Mouse (Mus musculus) heart, embryonic 12.5 days (tissue): ENCODE measurements around the gene Brms1. TPM values are rescaled to one million over a fixed set of nuclear protein-coding genes. Genes with fewer than 3 reads are reported as not detected.
A peak's percentile ranks its signal among the peaks of the same experiment; 100 is the strongest.

Experiments used
- ATAC-seq: fragments of 200-750 bp; cut with Nextera tagmentation; 2 replicates; pipeline ENCODE4 v1.8.0; 2017; ENCODE audit warnings: moderate TSS enrichment, moderate library complexity; ENCODE audit not compliant: insufficient number of reproducible peaks, low FRiP score
- H3K27ac ChIP-seq: fragments of 300-500 bp; sonication (generic); 2 replicates; pipeline ENCODE4 v1.5.1; 2016; ENCODE audit warnings: mild to moderate bottlenecking, moderate library complexity; ENCODE audit not compliant: poor library complexity, severe bottlenecking
- H3K27me3 ChIP-seq: fragments of 300-500 bp; sonication (generic); replicated peaks from 2 replicates; pipeline ENCODE4 v1.6.1; 2016; ENCODE audit warnings: mild to moderate bottlenecking, moderate library complexity
- H3K36me3 ChIP-seq: fragments of 300-500 bp; sonication (generic); 2 replicates; pipeline ENCODE4 v1.6.1; 2016; ENCODE audit warnings: mild to moderate bottlenecking, moderate library complexity
- H3K4me1 ChIP-seq: fragments of 300-500 bp; sonication (generic); replicated peaks from 2 replicates; pipeline ENCODE4 v1.6.1; 2016; ENCODE audit warnings: mild to moderate bottlenecking
- H3K4me2 ChIP-seq: fragments of 300-500 bp; sonication (generic); 2 replicates; pipeline ENCODE4 v1.6.1; 2016; ENCODE audit warnings: mild to moderate bottlenecking, moderate library complexity
- H3K4me3 ChIP-seq: fragments of 300-500 bp; sonication (generic); 2 replicates; pipeline ENCODE4 v1.5.1; 2016; ENCODE audit warnings: mild to moderate bottlenecking
- H3K9ac ChIP-seq: fragments of 300-500 bp; sonication (generic); 2 replicates; pipeline ENCODE4 v1.6.1; 2016; ENCODE audit warnings: mild to moderate bottlenecking, moderate library complexity
- H3K9me3 ChIP-seq: fragments of 300-500 bp; sonication (generic); replicated peaks from 2 replicates; pipeline ENCODE4 v1.6.1; 2016; ENCODE audit warnings: mild to moderate bottlenecking, moderate library complexity
- WGBS: fragments of 180-500 bp; shearing (Covaris S2); methylation state at CpG from one replicate; pipeline ENCODE4 v1.1.7; 2016; 5-methylcytosine and 5-hydroxymethylcytosine counted together
- polyA plus RNA-seq: library from polyadenylated mRNA; unstranded; fragments of >200 nt; fragmentation: Nextera tagmentation; extraction: Ambion mirVana; gene quantifications from 2 replicates; pipeline ENCODE4 v1.2.1, GENCODE M21; 2016

Gene Brms1
- polyA plus RNA-seq, 1 experiment from 2014 or later = 28.3 TPM

DNA sequence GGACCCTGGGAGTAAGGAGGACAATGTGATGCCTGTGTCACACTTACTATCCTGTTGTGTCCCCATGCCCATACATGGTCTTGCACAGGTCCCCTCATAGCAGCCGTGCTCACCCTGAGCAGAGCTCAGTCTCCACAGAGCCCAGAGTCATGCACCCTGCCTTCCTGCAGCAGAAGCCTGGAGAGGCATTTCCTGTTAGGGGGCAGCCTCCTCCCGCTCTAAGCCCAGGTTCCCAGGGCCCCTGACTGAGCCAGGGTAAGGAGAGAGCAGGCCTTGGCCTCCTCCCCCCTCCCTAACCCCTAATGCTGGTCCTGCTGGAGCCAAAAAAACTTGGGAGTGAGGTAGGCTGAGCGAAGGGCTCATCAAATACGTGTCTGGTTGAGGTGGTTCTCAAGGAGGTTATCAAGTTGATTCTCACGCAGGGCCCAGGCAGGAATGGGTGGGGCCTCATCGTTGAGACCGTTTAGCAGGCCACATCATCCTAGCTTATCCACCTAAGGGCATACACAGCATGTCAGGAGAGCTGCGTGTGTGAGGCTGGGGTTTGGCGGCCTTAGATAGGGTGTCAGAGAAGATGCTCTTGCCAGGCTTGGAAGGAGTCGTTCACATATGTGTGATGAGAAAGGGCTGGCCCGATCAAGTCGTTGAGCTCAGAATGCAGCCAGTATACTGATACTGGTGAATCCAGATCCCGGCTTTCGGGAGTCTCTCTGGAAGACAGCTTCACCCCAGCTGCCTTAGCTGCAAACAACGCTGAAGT lies 26.1 kb downstream of the Brms1 start:
- ATAC-seq = peak; percentile 16; the same call in 1 of the 2 replicates
- Histone ChIP-seq H3K4me2 (peak overlapping the region; percentile 96), H3K9me3 (no peaks in the 10 kb centered on the region), H3K36me3 (no peaks in the 10 kb centered on the region), H3K27me3 (peaks cover 19% of the 10 kb centered on the region), H3K4me3 (peak overlapping the region; percentile 58), H3K27ac (peak overlapping the region; percentile 72), H3K4me1 (peaks cover 62% of the 10 kb centered on the region), H3K9ac (peak overlapping the region; percentile 46; the same call in 1 of the 2 replicates)
- WGBS = 6% methylated on average over 15 of the region's 15 CpGs

DNA sequence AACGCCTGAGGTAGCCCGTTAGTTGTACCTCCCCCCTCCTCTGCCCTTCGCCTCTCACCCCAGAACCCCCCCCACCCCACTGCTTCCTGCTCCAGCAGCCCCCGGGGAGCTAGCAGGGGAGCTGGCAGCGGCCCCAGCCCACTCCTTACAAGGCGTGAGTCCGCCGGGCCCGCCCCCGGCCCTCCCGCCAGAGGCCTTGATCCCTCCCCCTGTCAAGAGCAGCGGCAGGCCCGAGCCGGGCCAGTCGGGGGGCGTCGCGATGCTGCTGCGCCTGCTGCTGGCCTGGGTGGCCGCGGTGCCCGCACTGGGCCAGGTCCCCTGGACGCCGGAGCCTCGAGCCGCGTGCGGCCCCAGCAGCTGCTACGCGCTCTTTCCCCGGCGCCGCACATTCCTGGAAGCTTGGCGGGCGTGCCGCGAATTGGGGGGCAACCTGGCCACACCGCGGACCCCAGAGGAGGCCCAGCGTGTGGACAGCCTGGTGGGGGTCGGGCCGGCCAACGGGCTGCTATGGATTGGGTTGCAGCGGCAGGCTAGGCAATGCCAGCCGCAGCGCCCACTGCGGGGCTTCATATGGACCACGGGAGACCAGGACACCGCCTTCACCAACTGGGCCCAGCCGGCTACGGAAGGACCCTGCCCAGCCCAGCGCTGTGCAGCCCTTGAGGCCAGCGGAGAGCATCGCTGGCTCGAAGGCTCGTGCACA lies 26.9 kb downstream of the Brms1 start, which contains the start of gene Cd248:
Gene Cd248 (plus strand): TSS at position 212 of the 703 bp plus-strand sequence.
- Histone ChIP-seq H3K4me3 (peak within 1 kb of the TSS; percentile 58), H3K9ac (peak within 1 kb of the TSS; percentile 85), H3K27ac (peak within 1 kb of the TSS; percentile 72), H3K9me3 (no peaks in the 10 kb centered on the region), H3K27me3 (peaks cover 19% of the 10 kb centered on the region), H3K36me3 (no peaks in the 10 kb centered on the region), H3K4me2 (peak within 1 kb of the TSS; percentile 96), H3K4me1 (peaks cover 70% of the 10 kb centered on the region)
- 1% methylated on average over 55 of the region's 56 CpGs for WGBS
- peak; percentile 67 for ATAC-seq

DNA sequence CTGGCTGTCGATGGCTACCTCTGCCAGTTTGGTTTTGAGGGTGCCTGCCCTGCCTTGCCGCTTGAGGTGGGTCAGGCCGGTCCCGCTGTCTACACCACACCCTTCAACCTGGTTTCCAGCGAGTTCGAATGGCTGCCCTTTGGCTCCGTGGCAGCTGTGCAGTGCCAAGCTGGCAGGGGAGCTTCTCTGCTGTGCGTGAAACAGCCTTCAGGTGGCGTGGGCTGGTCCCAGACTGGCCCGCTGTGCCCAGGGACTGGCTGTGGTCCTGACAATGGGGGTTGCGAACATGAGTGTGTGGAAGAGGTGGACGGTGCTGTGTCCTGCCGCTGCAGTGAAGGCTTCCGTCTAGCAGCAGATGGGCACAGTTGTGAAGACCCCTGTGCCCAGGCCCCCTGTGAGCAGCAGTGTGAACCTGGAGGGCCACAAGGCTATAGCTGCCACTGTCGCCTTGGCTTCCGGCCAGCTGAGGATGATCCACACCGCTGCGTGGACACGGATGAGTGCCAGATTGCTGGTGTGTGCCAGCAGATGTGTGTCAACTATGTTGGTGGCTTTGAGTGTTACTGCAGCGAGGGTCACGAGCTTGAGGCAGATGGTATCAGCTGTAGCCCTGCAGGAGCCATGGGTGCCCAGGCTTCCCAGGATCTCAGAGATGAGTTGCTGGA lies 27.5 kb downstream of the Brms1 start:
- no peaks in the 10 kb centered on the region for H3K36me3 ChIP-seq
- H3K27ac ChIP-seq = no peak overlapping the region
- peak overlapping the region; percentile 58 for H3K4me3 ChIP-seq
- H3K27me3 ChIP-seq = peaks cover 20% of the 10 kb centered on the region
- H3K4me1 ChIP-seq = peaks cover 71% of the 10 kb centered on the region
- peak overlapping the region; percentile 85 for H3K9ac ChIP-seq
- no peaks in the 10 kb centered on the region for H3K9me3 ChIP-seq
- no peak for ATAC-seq
- 43% methylated on average over 21 of the region's 21 CpGs for WGBS
- H3K4me2 ChIP-seq = peak overlapping the region; percentile 96

DNA sequence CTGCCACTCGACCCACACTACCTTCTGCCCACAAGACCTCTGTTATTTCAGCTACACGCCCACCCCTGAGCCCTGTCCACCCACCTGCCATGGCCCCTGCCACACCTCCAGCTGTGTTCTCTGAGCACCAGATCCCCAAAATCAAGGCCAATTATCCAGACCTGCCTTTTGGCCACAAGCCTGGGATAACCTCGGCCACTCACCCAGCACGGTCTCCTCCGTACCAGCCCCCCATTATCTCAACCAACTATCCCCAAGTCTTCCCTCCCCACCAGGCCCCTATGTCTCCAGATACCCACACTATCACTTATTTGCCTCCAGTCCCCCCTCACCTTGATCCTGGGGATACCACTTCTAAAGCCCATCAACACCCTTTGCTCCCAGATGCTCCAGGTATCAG lies 28.3 kb downstream of the Brms1 start:
- Histone ChIP-seq H3K4me1 (peaks cover 70% of the 10 kb centered on the region), H3K36me3 (no peaks in the 10 kb centered on the region), H3K4me2 (peak overlapping the region; percentile 96), H3K4me3 (peak overlapping the region; percentile 58), H3K27ac (no peak overlapping the region), H3K9ac (peak overlapping the region; percentile 6; the same call in 1 of the 2 replicates), H3K9me3 (no peaks in the 10 kb centered on the region), H3K27me3 (peaks cover 28% of the 10 kb centered on the region)
- no peak for ATAC-seq
- WGBS = 80% methylated on average over 5 of the region's 5 CpGs

DNA sequence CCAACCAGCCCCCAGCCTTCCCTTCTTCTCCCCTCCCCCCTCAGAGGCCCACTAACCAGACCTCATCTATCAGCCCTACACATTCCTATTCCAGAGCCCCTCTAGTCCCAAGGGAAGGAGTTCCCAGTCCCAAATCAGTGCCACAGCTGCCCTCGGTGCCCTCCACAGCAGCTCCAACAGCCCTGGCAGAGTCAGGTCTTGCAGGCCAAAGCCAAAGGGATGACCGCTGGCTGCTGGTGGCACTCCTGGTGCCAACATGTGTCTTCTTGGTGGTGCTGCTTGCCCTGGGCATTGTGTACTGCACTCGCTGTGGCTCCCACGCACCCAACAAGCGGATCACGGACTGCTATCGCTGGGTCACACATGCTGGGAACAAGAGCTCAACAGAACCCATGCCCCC lies 28.8 kb downstream of the Brms1 start:
- no peaks in the 10 kb centered on the region for H3K9me3 ChIP-seq
- no peak overlapping the region; the same call in 1 of the 2 replicates for H3K4me3 ChIP-seq
- H3K4me2 ChIP-seq = peak overlapping the region; percentile 96
- peaks cover 32% of the 10 kb centered on the region for H3K27me3 ChIP-seq
- ATAC-seq = no peak
- peak overlapping the region; percentile 6 for H3K9ac ChIP-seq
- WGBS = 76% methylated on average over 7 of the region's 7 CpGs
- peaks cover 65% of the 10 kb centered on the region for H3K4me1 ChIP-seq
- no peak overlapping the region for H3K27ac ChIP-seq
- no peaks in the 10 kb centered on the region for H3K36me3 ChIP-seq

DNA sequence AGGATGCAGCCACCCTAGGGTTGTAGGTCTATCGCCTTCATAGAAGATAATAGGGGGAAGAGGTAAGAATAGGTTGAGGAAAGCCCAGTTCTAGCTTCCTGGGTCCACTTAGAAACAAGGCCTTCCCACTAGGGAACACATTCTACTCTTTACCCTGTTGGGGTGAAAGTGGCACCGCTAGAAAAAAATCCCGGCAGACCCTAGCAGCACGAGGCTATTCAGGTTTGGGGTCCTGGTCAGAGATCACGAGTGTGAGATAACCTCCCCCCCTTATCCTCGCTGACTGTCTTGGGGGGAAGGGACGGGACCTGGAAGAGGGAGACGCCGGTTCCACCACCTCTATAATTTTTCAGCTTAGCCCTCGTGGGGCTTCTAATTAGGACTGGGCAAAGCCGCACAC lies 29.9 kb downstream of the Brms1 start:
- Histone ChIP-seq H3K4me2 (peak overlapping the region; percentile 96), H3K27me3 (peaks cover 33% of the 10 kb centered on the region), H3K36me3 (no peaks in the 10 kb centered on the region), H3K4me1 (peaks cover 58% of the 10 kb centered on the region), H3K9ac (peak overlapping the region; percentile 27; the same call in 1 of the 2 replicates), H3K4me3 (peak overlapping the region; percentile 48), H3K27ac (peak overlapping the region; percentile 59), H3K9me3 (no peaks in the 10 kb centered on the region)
- ATAC-seq = no peak
- 12% methylated on average over 11 of the region's 11 CpGs for WGBS

DNA sequence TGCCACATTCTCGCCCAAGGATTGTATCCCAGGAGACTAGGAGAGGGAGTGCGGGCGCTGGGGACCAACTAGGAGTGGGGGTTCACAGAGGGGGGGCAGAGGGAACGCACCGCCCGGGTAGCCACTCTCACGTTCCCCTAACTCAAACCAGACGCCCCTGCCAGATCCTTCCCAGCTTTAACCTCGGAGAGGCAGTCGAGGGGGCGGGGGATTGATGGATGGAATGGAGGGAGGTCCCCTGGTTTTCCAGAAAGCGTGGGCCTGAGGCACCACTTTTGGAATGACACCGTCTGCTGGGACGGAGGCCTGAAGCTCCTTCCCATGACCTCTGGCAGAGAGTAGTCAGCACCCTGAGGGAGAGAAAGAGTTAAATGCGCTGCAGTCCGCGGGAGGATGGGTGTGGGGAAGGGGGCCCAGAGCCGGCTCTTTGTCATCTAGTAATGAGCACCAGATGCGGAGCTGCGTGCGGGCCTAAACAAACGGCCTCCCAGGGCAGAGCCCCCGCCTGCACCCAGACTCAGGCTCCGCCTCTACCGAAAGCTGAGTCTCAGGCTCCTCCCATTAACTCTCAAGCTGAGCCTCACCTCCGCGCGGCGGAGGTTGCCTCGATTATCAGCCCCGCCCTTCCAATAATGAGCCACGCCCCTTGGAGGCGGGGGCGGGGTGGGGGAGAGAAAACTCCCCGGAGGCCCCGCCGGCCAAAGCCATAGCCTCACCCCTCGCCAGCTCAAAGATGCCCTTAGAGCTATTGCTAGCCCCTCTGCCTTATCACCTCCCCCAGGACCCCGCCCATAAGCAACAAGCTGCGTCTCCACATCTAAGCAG lies 30.6 kb downstream of the Brms1 start:
- H3K9me3 ChIP-seq = no peaks in the 10 kb centered on the region
- WGBS = under 1% methylated on average over 40 of the region's 40 CpGs
- H3K9ac ChIP-seq = peak overlapping the region; percentile 27
- H3K27ac ChIP-seq = peak overlapping the region; percentile 59
- H3K4me3 ChIP-seq = peak overlapping the region; percentile 48
- peaks cover 33% of the 10 kb centered on the region for H3K27me3 ChIP-seq
- ATAC-seq = peak; percentile 79
- H3K4me1 ChIP-seq = peaks cover 57% of the 10 kb centered on the region
- peak overlapping the region; percentile 96 for H3K4me2 ChIP-seq
- H3K36me3 ChIP-seq = no peaks in the 10 kb centered on the region

DNA sequence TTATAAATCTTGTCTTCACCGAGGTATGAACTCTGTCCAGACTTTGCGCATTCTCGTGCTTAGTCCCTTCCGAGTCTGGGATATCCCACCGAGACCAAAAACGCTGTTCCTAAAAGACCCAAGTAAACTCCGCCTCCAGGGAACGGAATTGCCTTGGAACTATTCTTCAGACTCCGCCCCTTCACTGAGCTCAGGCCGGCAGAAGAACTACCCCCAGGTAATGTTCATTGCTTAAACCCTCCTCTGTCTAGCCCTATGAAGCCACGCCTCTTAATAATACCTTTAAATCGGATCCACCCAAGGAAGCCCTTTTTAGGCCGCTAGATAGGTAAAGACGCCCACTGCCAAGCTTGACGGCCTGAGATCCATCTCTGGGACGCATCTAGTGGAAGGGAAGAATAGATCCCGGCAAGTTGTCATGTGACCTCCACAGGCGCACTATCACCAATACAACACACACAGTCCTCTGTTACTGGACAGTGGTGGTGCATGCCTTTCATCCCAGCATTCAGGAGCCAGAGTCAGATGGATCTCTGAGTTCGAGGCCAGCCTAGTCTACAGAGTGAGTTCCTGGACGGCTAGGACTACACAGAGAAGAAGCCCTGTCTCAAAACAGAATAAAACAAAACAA lies 31.4 kb downstream of the Brms1 start:
- no peaks in the 10 kb centered on the region for H3K36me3 ChIP-seq
- WGBS = 2% methylated on average over 20 of the region's 20 CpGs
- peak overlapping the region; percentile 46 for H3K27ac ChIP-seq
- peak overlapping the region; percentile 48 for H3K4me3 ChIP-seq
- H3K4me2 ChIP-seq = peak overlapping the region; percentile 96
- peaks cover 49% of the 10 kb centered on the region for H3K4me1 ChIP-seq
- H3K27me3 ChIP-seq = peaks cover 33% of the 10 kb centered on the region
- H3K9ac ChIP-seq = peak overlapping the region; percentile 27; the same call in 1 of the 2 replicates
- peak; percentile 10; the same call in 1 of the 2 replicates for ATAC-seq
- H3K9me3 ChIP-seq = no peaks in the 10 kb centered on the region

DNA sequence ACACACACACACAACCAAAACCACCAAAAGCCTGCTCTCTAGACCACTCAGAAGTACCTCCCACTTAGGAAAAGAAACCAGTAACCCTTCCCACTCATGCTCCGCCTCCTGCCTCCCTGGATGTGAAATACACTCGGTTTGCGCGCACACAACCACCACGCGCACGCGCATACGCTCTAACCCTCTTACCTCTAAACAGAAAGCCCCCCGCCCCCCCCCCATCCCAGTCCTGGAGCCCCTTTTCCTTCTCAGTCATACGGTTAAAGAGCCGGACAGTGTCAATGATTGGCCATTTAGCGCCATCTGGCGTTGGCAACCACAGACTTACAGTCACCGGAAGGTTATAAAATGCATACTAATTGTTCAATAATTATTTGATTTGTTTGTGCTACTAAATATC lies 31.9 kb downstream of the Brms1 start:
- Histone ChIP-seq H3K4me3 (peak overlapping the region; percentile 48), H3K9ac (no peak overlapping the region), H3K36me3 (no peaks in the 10 kb centered on the region), H3K4me2 (peak overlapping the region; percentile 96), H3K27me3 (peaks cover 33% of the 10 kb centered on the region), H3K27ac (0 out of 2 replicates have a peak overlapping the region, but pooled peaks have one; percentile 18), H3K4me1 (peaks cover 45% of the 10 kb centered on the region), H3K9me3 (no peaks in the 10 kb centered on the region)
- 2% methylated on average over 15 of the region's 15 CpGs for WGBS
- no peak for ATAC-seq

DNA sequence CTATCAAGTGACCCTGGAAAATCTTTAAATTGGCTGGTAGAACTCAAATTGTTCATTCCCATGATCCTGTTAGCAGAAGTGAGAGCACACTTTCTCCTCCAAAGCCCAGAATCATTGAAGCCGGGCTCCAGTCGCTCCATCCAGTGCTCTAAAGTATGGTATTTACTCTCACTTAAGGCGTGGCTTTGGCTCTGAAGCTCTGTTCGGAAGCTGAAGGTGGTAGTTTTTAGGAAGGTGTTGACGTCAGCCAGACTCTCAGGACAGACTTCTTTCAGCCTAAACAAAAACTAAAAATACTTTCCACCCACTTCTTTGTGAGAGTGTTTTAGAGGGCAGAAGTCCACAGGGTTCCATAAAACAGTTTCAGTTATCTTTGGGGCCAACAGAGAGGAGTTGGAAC lies 32.4 kb downstream of the Brms1 start:
- Histone ChIP-seq H3K4me2 (no peak overlapping the region), H3K4me3 (no peak overlapping the region), H3K36me3 (no peaks in the 10 kb centered on the region), H3K27ac (no peak overlapping the region), H3K4me1 (peaks cover 40% of the 10 kb centered on the region), H3K9ac (no peak overlapping the region), H3K9me3 (no peaks in the 10 kb centered on the region), H3K27me3 (peaks cover 32% of the 10 kb centered on the region)
- ATAC-seq = no peak
- WGBS = 33% methylated on average over 5 of the region's 5 CpGs
